ENCODE assay signal across 25 mouse cellular contexts in the genomic region with DNA sequence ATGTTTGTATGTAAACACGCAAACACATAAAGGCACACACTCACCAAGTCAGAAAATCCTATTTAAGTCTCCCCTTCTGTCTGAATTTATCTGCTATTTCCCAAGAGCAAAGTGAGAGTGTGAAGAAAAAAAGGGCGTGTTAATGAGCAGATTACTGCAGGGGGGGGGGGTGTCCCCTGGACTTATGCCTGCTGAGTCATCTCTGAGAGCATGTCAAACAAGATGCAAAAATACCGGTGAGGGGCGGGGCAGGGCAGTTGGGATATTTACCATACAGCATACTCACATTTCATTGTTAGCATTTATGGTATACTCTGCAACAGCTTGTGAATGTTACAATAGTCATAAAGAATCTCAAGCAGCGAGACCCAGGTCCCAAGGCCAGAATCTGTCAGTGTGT.
A peak's percentile ranks its signal among the peaks of the same experiment; 100 is the strongest.
DNase-seq lines count a peak whose midpoint lies in the region; ATAC-seq and TF ChIP-seq lines count a peak whose summit lies in the region.
"Had no signal": no experiment of that assay in that cellular context is flagged by ENCODE, and none has a peak within 500 bp of the region (broad histone marks: within the 10 kb centered on the region; RNA-seq: fewer than 3 reads in every experiment).

No protein-coding gene starts in this region.

- TF ChIP-seq EP300 in stomach, postnatal 0 days (optimal IDR thresholded peaks at IDR 0.05) = no peak

- ATAC-seq in embryonic facial prominence, embryonic 14.5 days (ENCODE audit: low read depth) = no peak
- no peak for ATAC-seq in stomach, postnatal 0 days (ENCODE audit: low FRiP score, low TSS enrichment)
- ATAC-seq: forebrain, embryonic 16.5 days; hindbrain, embryonic 16.5 days; intestine, embryonic 15.5 days; Patski had no signal

- DNase-seq in embryonic facial prominence, embryonic 14.5 days (ENCODE audit: low spot score) = peak; percentile 4
- DNase-seq in embryonic facial prominence, embryonic 10.5 days (ENCODE audit: low spot score) = no peak
- peak; percentile 2 for DNase-seq in urinary bladder, postnatal 14 days (ENCODE audit: low spot score)
- no peak for DNase-seq in urinary bladder, postnatal 4 days (ENCODE audit: low spot score in 2 of 2)
- peak; percentile 25 for DNase-seq in brain, adult 2 months (ENCODE audit: low read depth, low spot score)
- no peak for DNase-seq in stomach, postnatal 0 days (ENCODE audit: low spot score)
- no peak for DNase-seq in adrenal gland, postnatal 10 days
- DNase-seq: adrenal gland, postnatal 14 days; B cell, adult 2 months; cerebellum, adult 18-20 months; cerebellum, adult 9-11 months; gastrocnemius, postnatal 25 days; heart, adult 18-20 months; heart, postnatal 10 days; heart, postnatal 36 days; kidney, adult 11 months had no signal

- no peak overlapping the region for H3K4me2 ChIP-seq in embryonic facial prominence, embryonic 14.5 days (ENCODE audit: low read depth, low read length)
- H3K4me2 ChIP-seq in stomach, postnatal 0 days (replicated peaks; ENCODE audit: low read depth) = no peak overlapping the region
- H3K4me2 ChIP-seq: embryonic facial prominence, embryonic 13.5 days; heart, embryonic 12.5 days; heart, embryonic 15.5 days; hindbrain, embryonic 13.5 days; intestine, embryonic 15.5 days had no signal

- H3K27ac ChIP-seq in embryonic facial prominence, embryonic 14.5 days (replicated peaks; ENCODE audit: low read depth, low read length) = no peak overlapping the region
- no peak overlapping the region for H3K27ac ChIP-seq in embryonic facial prominence, embryonic 10.5 days (replicated peaks)
- no peak overlapping the region for H3K27ac ChIP-seq in stomach, postnatal 0 days (replicated peaks)
- H3K27ac ChIP-seq: embryonic facial prominence, embryonic 13.5 days; heart, embryonic 15.5 days; hindbrain, embryonic 10.5 days; hindbrain, embryonic 13.5 days; intestine, embryonic 15.5 days had no signal

- no peaks in the 10 kb centered on the region for H3K4me1 ChIP-seq in embryonic facial prominence, embryonic 14.5 days (ENCODE audit: control insufficient read depth, insufficient read depth, low read length)
- no peaks in the 10 kb centered on the region for H3K4me1 ChIP-seq in embryonic facial prominence, embryonic 10.5 days
- no peaks in the 10 kb centered on the region for H3K4me1 ChIP-seq in stomach, postnatal 0 days (replicated peaks; ENCODE audit: control insufficient read depth, insufficient read depth)
- H3K4me1 ChIP-seq: embryonic facial prominence, embryonic 13.5 days; heart, embryonic 12.5 days; heart, embryonic 15.5 days; hindbrain, embryonic 10.5 days; hindbrain, embryonic 13.5 days; intestine, embryonic 15.5 days had no signal

- 68% methylated on average over 5 of the region's 5 CpGs for WGBS in embryonic facial prominence, embryonic 14.5 days
- 87% methylated on average over 5 of the region's 5 CpGs for WGBS in embryonic facial prominence, embryonic 10.5 days
- 50% methylated on average over 5 of the region's 5 CpGs for WGBS in stomach, postnatal 0 days

- no peak overlapping the region for H3K9ac ChIP-seq in embryonic facial prominence, embryonic 14.5 days (ENCODE audit: low read depth, low read length)
- no peak overlapping the region for H3K9ac ChIP-seq in stomach, postnatal 0 days (ENCODE audit: low read length)
- H3K9ac ChIP-seq: embryonic facial prominence, embryonic 13.5 days; heart, embryonic 12.5 days; heart, embryonic 15.5 days; hindbrain, embryonic 13.5 days; intestine, embryonic 15.5 days had no signal

- no peaks in the 10 kb centered on the region for H3K9me3 ChIP-seq in embryonic facial prominence, embryonic 14.5 days (ENCODE audit: control insufficient read depth, low read length)
- H3K9me3 ChIP-seq in embryonic facial prominence, embryonic 10.5 days = no peaks in the 10 kb centered on the region
- no peaks in the 10 kb centered on the region for H3K9me3 ChIP-seq in stomach, postnatal 0 days (ENCODE audit: control insufficient read depth, low read length)
- H3K9me3 ChIP-seq: embryonic facial prominence, embryonic 13.5 days; heart, embryonic 12.5 days; heart, embryonic 15.5 days; hindbrain, embryonic 10.5 days; hindbrain, embryonic 13.5 days; intestine, embryonic 15.5 days had no signal

- no peaks in the 10 kb centered on the region for H3K36me3 ChIP-seq in embryonic facial prominence, embryonic 14.5 days (ENCODE audit: control insufficient read depth, insufficient read depth, low read length)
- no peaks in the 10 kb centered on the region for H3K36me3 ChIP-seq in embryonic facial prominence, embryonic 10.5 days (replicated peaks)
- H3K36me3 ChIP-seq in stomach, postnatal 0 days (ENCODE audit: control insufficient read depth, insufficient read depth, low read length) = no peaks in the 10 kb centered on the region
- H3K36me3 ChIP-seq: embryonic facial prominence, embryonic 13.5 days; heart, embryonic 12.5 days; heart, embryonic 15.5 days; hindbrain, embryonic 10.5 days; hindbrain, embryonic 13.5 days; intestine, embryonic 15.5 days had no signal

- no peak for TF ChIP-seq CTCF in stomach, postnatal 0 days (IDR thresholded peaks at IDR 0.05; ENCODE audit: low read depth)

- H3K27me3 ChIP-seq in embryonic facial prominence, embryonic 14.5 days (replicated peaks; ENCODE audit: control insufficient read depth, insufficient read depth, low read length) = peaks cover 10% of the 10 kb centered on the region
- peaks cover 87% of the 10 kb centered on the region for H3K27me3 ChIP-seq in embryonic facial prominence, embryonic 10.5 days (replicated peaks; ENCODE audit: low read depth, poor library complexity, severe bottlenecking)
- H3K27me3 ChIP-seq in stomach, postnatal 0 days (ENCODE audit: control insufficient read depth, insufficient read depth, low read length) = no peaks in the 10 kb centered on the region
- H3K27me3 ChIP-seq: heart, embryonic 12.5 days; intestine, embryonic 15.5 days had no signal

- no peak overlapping the region for H3K4me3 ChIP-seq in embryonic facial prominence, embryonic 14.5 days (ENCODE audit: low read depth, low read length)
- H3K4me3 ChIP-seq in embryonic facial prominence, embryonic 10.5 days = no peak overlapping the region
- no peak overlapping the region for H3K4me3 ChIP-seq in stomach, postnatal 0 days (ENCODE audit: low read depth, low read length)
- H3K4me3 ChIP-seq: embryonic facial prominence, embryonic 13.5 days; heart, embryonic 12.5 days; heart, embryonic 15.5 days; hindbrain, embryonic 10.5 days; hindbrain, embryonic 13.5 days; intestine, embryonic 15.5 days had no signal

Comparison
In these comparisons a context has a peak if more than half of its experiments do, and no peak if none do; other contexts are left out.
1. DNase-seq: peak in embryonic facial prominence, embryonic 14.5 days (single experiment), urinary bladder, postnatal 14 days (single experiment) and brain, adult 2 months (single experiment); none in embryonic facial prominence, embryonic 10.5 days (single experiment), urinary bladder, postnatal 4 days (0 of 2), stomach, postnatal 0 days (single experiment) and adrenal gland, postnatal 10 days (single experiment).